Mouse (Mus musculus): ENCODE data around the gene Tmem144. TPM values are rescaled to one million over a fixed set of nuclear protein-coding genes. Genes with fewer than 3 reads are reported as not detected.

Gene Tmem144
- polyA plus RNA-seq, 1 experiment, result 7.9 TPM

DNA sequence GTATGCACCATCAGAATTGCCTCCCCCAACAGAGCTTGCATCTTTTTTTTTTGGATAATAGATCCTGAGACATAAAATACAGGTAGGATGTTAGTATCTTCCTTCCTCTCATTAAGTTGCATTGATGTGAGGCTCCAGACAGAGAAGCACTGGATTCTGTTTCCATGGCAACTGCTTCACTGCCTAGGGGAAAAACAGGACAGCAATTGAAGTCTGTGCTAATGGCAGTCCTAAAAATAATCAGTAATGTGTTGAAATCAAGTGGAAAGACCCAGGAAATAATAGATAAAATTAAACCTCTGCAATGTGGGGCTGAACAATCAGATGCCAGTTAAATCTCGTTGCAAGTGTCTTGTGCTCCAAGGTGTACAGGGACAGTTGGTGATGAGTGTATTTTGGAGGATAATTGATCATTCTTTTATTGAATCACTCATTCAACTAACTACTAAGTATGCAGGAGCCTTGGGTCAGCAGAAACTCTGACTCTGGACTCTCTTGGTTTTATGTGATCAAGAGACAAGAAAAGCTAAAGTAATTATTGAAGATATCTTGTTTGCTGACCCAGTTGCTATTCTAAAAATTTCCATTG, 14.6 kb upstream of the Tmem144 start:
- H3K4me1 ChIP-seq (ENCODE audit: control insufficient read depth, insufficient read depth, low read length), result no peaks in the 10 kb centered on the region
- TF ChIP-seq CTCF (IDR thresholded peaks at IDR 0.05; ENCODE audit: borderline replicate concordance, insufficient read depth, low read length) (no peak), POLR2A (IDR thresholded peaks at IDR 0.05; ENCODE audit: low read depth, low read length) (no peak)
- H3K4me3 ChIP-seq (ENCODE audit: insufficient read depth, low read length), result no peak overlapping the region
- H3K27ac ChIP-seq (ENCODE audit: insufficient read depth, low read length), result no peak overlapping the region

- TF ChIP-seq CTCF (IDR thresholded peaks at IDR 0.05; ENCODE audit: borderline replicate concordance, insufficient read depth, low read length) (no peak), POLR2A (IDR thresholded peaks at IDR 0.05; ENCODE audit: low read depth, low read length) (no peak)
- H3K4me1 ChIP-seq (ENCODE audit: control insufficient read depth, insufficient read depth, low read length), result no peaks in the 10 kb centered on the region
- H3K27ac ChIP-seq (ENCODE audit: insufficient read depth, low read length), result no peak overlapping the region
- no peak overlapping the region for H3K4me3 ChIP-seq (ENCODE audit: insufficient read depth, low read length)
Measured at GRCm38 (mm10) chr3:79866526-79866925, 14.0 kb upstream of the Tmem144 start.

DNA sequence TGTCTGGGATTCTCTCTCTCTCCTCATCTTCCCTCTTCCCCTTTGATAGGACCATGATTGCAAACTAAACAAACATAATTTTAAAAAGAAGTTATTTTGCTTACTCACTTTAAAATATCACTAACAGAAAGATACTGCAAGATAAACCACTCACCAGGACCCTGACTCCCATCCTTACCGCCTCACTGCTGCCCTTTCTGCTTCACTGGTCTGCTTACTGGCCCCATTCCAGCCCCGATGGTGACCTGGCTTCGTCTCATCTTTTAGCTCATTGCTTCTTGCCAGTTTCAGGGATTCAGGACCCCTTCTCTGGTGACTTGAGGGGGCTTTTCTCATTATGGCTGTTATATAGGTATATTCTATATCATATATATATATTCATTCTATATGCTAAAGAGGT, 13.5 kb upstream of the Tmem144 start:
- TF ChIP-seq CTCF (IDR thresholded peaks at IDR 0.05; ENCODE audit: borderline replicate concordance, insufficient read depth, low read length) (no peak), POLR2A (IDR thresholded peaks at IDR 0.05; ENCODE audit: low read depth, low read length) (no peak)
- Histone ChIP-seq H3K4me3 (ENCODE audit: insufficient read depth, low read length) (no peak overlapping the region), H3K4me1 (ENCODE audit: control insufficient read depth, insufficient read depth, low read length) (no peaks in the 10 kb centered on the region), H3K27ac (ENCODE audit: insufficient read depth, low read length) (no peak overlapping the region)

DNA sequence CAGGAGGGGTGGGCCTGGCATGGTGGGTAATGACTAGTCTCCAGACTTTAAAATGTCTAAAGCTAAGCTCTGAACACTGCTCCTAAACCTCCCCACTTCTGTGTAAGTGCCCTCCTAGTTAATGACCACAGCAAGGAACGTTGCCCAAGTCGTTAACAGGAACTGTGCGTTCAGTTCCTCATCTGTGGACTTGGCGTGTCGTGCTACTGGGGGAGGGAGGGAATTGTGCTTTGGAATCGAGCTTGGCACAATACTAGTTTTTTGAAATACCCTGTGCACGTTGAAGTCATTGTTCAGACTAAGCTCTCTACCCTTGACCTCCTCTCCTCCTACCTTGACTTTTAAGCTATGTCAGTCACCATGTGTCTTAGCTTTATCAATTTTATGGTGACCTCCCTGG, 12.3 kb upstream of the Tmem144 start:
- no peak overlapping the region for H3K27ac ChIP-seq (ENCODE audit: insufficient read depth, low read length)
- no peaks in the 10 kb centered on the region for H3K4me1 ChIP-seq (ENCODE audit: control insufficient read depth, insufficient read depth, low read length)
- TF ChIP-seq CTCF (IDR thresholded peaks at IDR 0.05; ENCODE audit: borderline replicate concordance, insufficient read depth, low read length), result no peak
- TF ChIP-seq POLR2A (IDR thresholded peaks at IDR 0.05; ENCODE audit: low read depth, low read length), result no peak
- H3K4me3 ChIP-seq (ENCODE audit: insufficient read depth, low read length), result no peak overlapping the region

DNA sequence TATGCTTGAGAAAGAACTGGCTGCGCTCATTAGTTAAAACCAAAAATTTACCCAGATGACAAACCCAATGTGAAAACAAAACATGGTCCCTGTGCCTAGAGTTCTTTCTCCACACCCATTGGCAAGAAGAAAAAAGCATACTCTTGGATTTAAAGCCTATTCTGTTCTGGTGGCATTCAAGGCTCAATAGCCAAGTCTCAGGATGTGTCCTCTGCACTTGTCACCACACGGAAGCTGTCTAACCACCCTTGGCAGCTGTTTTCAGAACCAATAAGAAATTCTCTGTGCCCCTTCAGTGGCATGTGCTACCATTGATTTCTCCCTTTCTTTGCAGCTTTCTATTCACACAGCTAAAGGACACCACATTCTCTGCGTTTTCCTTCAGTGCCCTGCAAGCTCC, 5.6 kb upstream of the Tmem144 start:
- Histone ChIP-seq H3K27ac (ENCODE audit: insufficient read depth, low read length) (no peak overlapping the region), H3K4me3 (ENCODE audit: insufficient read depth, low read length) (no peak overlapping the region), H3K4me1 (ENCODE audit: control insufficient read depth, insufficient read depth, low read length) (peaks cover 5% of the 10 kb centered on the region; the same call in 1 of the 2 replicates)
- TF ChIP-seq CTCF (IDR thresholded peaks at IDR 0.05; ENCODE audit: borderline replicate concordance, insufficient read depth, low read length) (no peak), POLR2A (IDR thresholded peaks at IDR 0.05; ENCODE audit: low read depth, low read length) (no peak)

DNA sequence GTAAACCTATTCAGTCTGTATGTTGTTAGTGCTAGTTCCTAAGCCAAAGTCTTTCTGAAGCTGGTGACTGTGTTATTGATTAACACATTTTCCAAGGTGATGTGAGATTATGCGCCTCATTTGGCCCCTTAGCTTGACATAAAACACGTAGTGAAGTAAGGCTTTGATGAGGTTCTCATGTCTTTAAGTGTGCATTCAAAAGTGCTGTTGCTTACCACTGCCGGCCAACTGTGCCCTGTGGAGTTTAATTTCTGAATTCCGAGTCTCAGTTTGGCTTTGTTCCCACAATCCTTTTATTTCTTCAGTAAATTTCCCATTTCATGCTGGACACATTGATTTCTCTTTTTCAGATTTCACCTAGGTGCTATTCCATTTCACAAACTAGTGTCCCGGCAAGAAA, 5.2 kb upstream of the Tmem144 start:
- H3K4me1 ChIP-seq (ENCODE audit: control insufficient read depth, insufficient read depth, low read length), result peaks cover 5% of the 10 kb centered on the region; the same call in 1 of the 2 replicates
- no peak overlapping the region for H3K4me3 ChIP-seq (ENCODE audit: insufficient read depth, low read length)
- no peak for TF ChIP-seq CTCF (IDR thresholded peaks at IDR 0.05; ENCODE audit: borderline replicate concordance, insufficient read depth, low read length)
- TF ChIP-seq POLR2A (IDR thresholded peaks at IDR 0.05; ENCODE audit: low read depth, low read length), result no peak
- no peak overlapping the region for H3K27ac ChIP-seq (ENCODE audit: insufficient read depth, low read length)

GRCm38 (mm10) chr3:79852108-79852507, 465 bp downstream of the Tmem144 start:
- Histone ChIP-seq H3K4me1 (ENCODE audit: control insufficient read depth, insufficient read depth, low read length) (peaks cover 5% of the 10 kb centered on the region; the same call in 1 of the 2 replicates), H3K4me3 (ENCODE audit: insufficient read depth, low read length) (no peak overlapping the region)
- TF ChIP-seq CTCF (IDR thresholded peaks at IDR 0.05; ENCODE audit: borderline replicate concordance, insufficient read depth, low read length) (no peak), POLR2A (IDR thresholded peaks at IDR 0.05; ENCODE audit: low read depth, low read length) (no peak)

DNA sequence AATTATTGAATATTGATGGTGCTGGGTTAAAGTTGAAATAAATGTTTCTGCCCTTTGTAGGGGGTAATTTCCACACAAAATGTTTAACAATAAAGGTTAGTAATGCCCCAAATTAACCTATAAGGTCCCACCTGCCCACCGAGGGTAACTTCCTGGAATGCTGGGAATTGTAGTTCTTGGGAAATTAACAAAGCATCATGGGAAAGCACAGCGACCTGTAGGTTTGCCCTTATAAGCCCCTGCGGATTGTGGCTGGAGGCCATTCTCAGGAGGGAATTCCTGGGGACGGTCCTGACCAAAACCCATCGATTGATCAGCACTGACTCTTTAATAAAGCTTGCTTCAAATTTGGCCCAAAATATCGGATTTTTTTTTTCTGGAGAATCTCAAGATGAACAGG, 1.9 kb downstream of the Tmem144 start:
- Histone ChIP-seq H3K4me3 (ENCODE audit: insufficient read depth, low read length) (no peak overlapping the region), H3K4me1 (ENCODE audit: control insufficient read depth, insufficient read depth, low read length) (peaks cover 5% of the 10 kb centered on the region; the same call in 1 of the 2 replicates), H3K27ac (ENCODE audit: insufficient read depth, low read length) (no peak overlapping the region)
- TF ChIP-seq POLR2A (IDR thresholded peaks at IDR 0.05; ENCODE audit: low read depth, low read length), result no peak
- TF ChIP-seq CTCF (IDR thresholded peaks at IDR 0.05; ENCODE audit: borderline replicate concordance, insufficient read depth, low read length), result no peak

More at GRCm38 (mm10) chr3:79852108-79852507, 465 bp downstream of the Tmem144 start:
- H3K27ac ChIP-seq (ENCODE audit: insufficient read depth, low read length), result no peak overlapping the region

GRCm38 (mm10) chr3:79849621-79850020, 3.0 kb downstream of the Tmem144 start:
- TF ChIP-seq CTCF (IDR thresholded peaks at IDR 0.05; ENCODE audit: borderline replicate concordance, insufficient read depth, low read length) (no peak), POLR2A (IDR thresholded peaks at IDR 0.05; ENCODE audit: low read depth, low read length) (no peak)
- Histone ChIP-seq H3K4me1 (ENCODE audit: control insufficient read depth, insufficient read depth, low read length) (peaks cover 5% of the 10 kb centered on the region; the same call in 1 of the 2 replicates), H3K4me3 (ENCODE audit: insufficient read depth, low read length) (no peak overlapping the region), H3K27ac (ENCODE audit: insufficient read depth, low read length) (no peak overlapping the region)

- no peak for TF ChIP-seq POLR2A (IDR thresholded peaks at IDR 0.05; ENCODE audit: low read depth, low read length)
- no peak for TF ChIP-seq CTCF (IDR thresholded peaks at IDR 0.05; ENCODE audit: borderline replicate concordance, insufficient read depth, low read length)
Measured at GRCm38 (mm10) chr3:79848841-79849240, 3.7 kb downstream of the Tmem144 start.

More at GRCm38 (mm10) chr3:79848841-79849240, 3.7 kb downstream of the Tmem144 start:
- H3K4me3 ChIP-seq (ENCODE audit: insufficient read depth, low read length), result no peak overlapping the region
- no peak overlapping the region for H3K27ac ChIP-seq (ENCODE audit: insufficient read depth, low read length)
- peaks cover 3% of the 10 kb centered on the region; the same call in 1 of the 2 replicates for H3K4me1 ChIP-seq (ENCODE audit: control insufficient read depth, insufficient read depth, low read length)

All from embryonic fibroblast, embryonic 13.5 days (primary cell).